Mouse (Mus musculus) embryo, embryonic 9.5 days (tissue): ENCODE results near the gene Tshr.

Source experiments
- DNase-seq: peaks from one replicate; pipeline ENCODE4 v3.0.0-alpha.2; 2017; ENCODE audit errors: extremely low spot score

The Tshr gene

DNA sequence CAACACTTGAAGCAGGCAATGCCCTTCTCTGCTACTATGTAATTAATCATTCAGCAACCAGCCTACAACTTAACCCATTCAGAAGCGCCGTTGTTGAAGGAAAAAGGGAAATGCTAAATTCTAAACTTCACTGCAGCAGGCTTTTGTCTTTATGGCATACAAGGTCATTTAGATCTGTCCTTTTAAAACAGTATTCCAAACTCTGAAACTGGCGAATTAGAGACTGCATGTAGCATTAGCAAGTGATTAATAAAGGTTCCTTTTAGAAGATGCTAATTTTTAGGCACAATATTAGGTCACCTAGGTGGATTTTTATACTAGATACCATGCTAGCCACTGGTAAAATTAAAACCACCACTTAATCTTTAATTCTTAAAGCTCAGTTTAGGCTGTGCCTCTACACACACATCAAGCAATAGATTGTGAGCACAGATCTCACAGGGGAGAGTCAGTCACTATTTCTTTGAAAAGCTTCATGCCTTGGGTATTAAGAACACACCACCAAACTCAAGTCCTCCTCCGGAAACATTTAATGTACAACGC, 203.2 kb downstream of the Tshr start:
- DNase-seq: peak; percentile 19

DNA sequence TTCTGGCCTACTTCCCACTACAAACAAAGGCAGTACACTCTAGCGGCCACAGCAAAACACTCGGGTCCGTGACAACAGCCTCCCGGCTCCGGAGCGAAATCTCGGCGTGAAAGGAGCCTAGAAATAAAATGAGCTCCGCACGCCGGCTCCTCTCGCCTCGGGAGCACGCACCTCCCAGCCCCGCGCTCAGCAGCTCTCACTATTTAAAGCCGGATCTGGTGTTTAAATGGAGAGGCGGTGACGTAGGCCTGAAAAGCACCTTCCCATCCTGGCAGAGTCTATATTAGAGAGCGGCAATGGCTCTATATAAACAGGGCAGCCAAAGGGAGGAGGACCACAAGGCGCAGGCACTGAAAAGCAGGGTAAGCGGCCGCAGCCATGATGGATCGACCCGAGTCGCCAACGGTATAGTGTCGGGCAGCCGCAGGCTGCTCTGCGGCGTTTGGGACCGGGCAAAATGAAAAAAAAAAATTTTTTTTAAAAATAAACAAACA, 203.9 kb downstream of the Tshr start:
- peak; percentile 91 for DNase-seq

DNA sequence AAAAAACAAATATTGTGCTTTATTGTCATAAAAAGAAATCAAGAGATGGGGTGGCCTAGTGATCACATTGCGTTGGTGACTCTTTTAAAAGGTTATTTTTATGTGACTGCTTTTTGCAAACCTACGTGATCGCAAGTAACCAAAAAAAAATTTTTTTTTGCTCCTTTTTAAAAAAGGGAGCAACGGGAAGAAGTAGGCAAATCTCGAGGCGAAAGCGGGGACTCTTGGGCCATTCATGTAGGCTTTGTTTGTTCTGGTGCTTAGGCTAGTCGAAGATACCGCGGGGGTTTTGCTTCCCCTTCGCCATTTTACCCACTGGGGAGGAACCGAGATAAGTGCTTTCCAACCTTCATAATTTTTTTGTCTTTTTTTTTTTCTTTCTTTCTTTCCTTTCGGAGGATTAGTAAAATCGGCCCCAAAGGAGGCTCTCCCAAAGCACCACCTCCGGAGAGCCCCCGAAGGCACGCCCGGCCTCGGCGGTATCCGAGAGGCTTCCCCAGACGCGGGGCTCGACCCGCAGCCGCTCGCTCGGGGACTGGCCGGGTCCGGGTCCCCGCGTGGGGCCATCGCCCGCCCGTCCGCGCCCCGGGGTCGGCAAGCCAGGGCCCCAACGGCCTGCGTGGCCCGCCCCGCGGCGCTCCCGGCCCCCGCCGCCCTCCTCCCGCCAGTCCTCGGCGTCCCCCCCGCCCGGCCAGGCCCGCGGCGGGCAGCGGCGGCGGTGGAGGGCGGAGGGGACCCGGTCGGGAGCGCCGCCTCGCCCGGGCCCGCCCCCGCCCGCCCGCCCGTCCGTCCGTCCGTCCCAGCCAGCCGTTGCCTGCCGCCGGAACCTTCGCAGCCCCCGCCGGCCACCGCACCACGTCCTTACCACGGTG, 204.5 kb downstream of the Tshr start:
- peak; percentile 57 for DNase-seq

DNA sequence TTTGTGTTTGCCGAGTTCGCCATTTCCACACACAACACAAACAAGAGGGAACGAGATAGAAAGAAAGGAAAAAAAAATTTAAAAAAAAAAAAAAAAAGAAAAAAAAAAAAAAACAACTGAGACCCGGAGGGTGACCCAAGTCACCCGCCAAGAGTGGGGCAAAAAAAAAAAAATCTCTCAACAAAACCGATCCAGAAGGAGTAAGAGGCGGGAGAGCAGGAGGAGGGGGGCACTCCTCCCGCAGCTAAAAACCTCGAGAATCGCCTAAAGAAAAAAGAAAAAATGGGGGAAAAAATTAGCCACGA, 205.1 kb downstream of the Tshr start:
- DNase-seq: no peak

DNA sequence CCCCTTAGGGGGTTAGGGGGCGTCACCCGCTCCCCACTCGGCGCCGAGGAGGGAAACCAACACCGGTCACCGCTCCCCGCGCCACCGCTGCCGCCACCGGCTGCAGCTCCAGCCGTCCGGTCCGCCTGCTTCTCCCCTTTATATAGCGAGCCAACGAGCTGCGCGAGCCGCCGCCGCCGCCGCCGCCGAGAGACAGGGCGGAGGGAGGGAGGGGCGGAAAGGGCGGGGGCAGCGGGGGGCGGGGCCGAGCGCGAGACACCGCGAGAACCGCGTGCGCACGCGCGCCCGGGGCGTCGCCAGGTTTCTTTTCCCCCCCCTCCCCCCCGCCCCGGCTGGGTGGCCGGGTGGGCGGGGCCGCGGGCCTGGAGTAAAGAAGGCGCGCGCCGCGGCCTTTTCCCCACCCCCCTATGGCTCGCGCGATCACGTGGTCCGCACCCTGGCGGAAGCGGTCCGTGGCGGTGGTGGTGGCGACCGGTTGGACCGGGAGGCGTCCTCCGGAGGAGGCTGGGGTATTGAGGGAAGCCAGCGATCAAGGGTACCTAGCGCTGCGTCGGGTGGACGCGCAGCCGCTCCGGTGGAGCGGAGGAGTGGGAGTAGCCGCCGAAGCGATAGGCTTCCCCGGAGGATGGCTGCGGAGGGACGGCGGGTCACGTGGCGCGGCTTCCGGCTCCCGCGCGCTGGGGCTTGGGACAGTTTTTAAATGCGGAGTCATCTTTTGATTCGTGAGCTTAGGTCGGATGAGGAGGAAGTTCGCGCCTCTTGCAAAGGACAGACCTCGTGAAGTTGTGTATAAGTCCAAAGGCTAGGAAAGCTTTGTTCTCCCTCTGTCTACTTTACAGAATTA, 205.7 kb downstream of the Tshr start, which contains the start of gene Gtf2a1:
Gene Gtf2a1 (minus strand): TSS at position 641 of the 844 bp plus-strand sequence.
- DNase-seq: peak; percentile 98

DNA sequence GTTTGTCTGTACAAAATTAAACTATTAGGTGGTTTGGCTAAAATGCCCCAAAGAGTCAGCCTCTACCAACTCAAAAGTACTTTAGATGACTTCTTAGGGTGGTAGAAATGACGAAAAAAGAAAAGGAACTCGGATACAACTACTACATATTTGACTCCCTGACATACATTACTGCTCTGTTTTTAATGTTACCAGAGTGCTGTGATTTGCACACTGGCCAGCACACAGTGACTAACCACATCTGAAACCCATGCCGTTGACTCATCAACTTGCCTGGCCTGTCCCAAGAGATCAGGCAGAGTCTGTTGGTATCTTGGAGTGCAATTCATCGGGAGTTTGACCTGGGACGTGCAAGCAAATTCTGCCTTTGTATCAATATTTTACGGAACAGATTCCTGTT, 206.4 kb downstream of the Tshr start:
- peak; percentile 52 for DNase-seq

DNA sequence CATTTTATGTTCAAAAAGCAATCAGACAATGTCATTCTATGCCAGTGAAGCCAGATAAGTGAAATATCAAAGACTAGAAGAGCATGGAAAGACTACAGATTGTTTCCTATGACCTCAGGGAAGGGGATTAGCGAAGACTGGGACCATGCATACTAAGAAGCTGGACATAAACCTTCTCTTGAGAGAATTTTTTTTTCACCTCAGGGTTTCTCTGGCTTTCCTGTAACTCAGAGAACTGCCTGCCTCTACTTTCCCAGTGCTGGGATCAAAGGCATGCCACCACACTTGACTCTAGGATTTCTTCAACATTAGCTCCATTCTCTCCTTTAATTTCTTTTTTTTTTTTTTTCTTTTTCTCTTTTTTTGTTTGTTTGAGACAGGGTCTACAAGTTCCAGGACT, 206.8 kb downstream of the Tshr start:
- DNase-seq: no peak

DNA sequence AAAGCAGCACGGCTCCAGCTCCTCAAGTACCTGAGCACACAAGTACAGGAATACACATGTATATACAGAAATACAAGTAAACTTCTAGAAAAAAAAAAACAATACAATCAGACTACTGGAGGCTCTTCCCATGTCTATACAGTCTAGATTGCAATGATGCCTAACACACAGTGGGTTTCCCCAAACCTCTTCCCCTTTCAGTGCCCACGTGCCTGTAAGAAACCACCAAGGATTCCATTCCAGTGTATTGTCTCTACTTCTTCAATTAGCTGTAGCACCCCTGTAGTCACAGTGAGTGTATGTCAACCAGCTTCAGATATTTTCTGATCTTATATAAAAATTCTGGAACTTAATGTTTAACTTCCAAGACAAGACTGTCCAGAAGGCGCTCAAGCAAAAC, 207.8 kb downstream of the Tshr start:
- no peak for DNase-seq
